Mouse (Mus musculus) fat pad, adult 2 months (tissue): ENCODE data around the gene Fstl1.

ENCODE experiments used
- DNase-seq: peaks from one replicate; pipeline ENCODE4 v3.0.0-alpha.2; 2011; ENCODE audit warnings: low read depth, low spot score; ENCODE audit errors: extremely low read depth

The Fstl1 gene

GRCm38 (mm10) chr16:37817986-37818385 is 41.3 kb downstream of the Fstl1 start:
- DNase-seq, result no peak

GRCm38 (mm10) chr16:37823949-37824348 is 47.3 kb downstream of the Fstl1 start:
- no peak for DNase-seq

GRCm38 (mm10) chr16:37824778-37825505 is 48.3 kb downstream of the Fstl1 start:
- no peak for DNase-seq

DNA sequence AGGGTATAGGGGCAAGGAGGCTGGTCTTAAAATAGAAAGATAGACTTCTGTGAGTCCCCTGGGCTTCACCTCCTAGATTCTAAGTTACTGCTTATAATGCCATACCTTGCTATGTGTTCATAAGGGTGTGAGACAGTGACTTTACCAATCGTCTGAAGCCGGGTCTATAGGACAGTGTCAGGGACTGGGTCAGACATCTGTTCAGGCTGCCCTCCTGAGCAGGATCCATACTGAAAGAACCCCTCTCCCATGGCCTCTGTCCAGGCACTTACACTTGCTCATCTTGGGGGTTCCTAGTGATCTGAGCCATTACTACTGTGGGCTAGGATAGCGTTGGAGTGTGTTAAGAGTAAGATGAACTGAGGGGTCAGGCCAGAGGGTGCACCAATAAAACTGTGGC is 49.6 kb downstream of the Fstl1 start:
- no peak for DNase-seq

DNA sequence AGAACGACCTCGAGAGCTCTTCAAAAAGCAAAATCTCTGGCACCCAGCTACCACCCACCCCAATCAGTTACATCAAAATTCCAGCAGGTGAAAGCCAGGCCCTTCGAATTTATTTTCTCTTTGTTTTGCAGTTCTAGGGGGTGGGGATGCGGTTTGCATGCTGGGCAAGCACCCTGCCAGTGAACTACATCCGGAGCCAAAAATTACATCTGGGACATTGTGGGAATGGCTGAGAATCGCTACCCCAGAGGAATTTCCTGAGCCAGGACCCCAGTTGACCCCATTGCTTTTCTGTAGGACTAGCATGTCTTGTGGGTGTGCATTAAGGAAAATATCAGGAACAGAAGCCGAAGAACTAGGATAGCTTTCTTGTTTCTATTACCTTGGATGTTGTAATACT is 54.4 kb downstream of the Fstl1 start:
- no peak for DNase-seq

GRCm38 (mm10) chr16:37837571-37837970 is 60.9 kb downstream of the Fstl1 start:
- no peak for DNase-seq

- no peak for DNase-seq
Measured at GRCm38 (mm10) chr16:37842439-37842838, 65.8 kb downstream of the Fstl1 start.

- DNase-seq, result no peak
Measured at GRCm38 (mm10) chr16:37843740-37844139, 67.1 kb downstream of the Fstl1 start.

DNA sequence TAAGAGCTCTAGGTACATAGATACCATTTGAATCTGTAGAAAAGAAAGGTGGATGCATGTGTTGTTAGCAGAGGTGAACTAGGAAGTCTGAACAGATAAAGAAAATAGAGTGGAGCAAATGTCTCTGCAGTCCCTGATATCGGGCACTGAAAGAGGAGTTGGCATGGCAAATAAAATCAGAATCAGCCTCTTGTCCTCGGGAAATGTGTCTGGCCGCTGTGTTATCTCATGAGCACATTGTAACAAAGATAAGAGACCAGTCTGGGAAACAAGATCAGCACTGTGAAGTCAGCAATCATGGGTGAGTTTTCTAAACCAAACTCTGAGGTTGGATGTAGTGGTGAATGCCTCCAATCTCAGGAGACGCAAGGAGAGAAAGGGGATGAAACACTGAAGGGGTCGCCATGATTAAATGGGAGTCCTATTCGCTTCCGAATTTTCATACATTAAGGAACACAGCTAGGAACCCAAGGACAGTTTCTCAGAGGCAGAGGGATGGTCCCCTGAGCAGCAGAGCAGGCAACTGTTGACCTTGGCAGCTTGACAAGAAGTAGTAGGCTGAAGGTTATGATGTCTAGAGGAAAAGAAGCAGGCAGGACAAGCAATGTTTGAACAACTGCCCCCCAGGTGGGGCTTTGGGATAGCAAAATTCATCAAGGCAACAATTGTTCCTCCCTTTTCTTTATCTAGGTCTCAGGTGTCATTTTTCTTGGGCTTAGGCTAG is 68.7 kb downstream of the Fstl1 start:
- DNase-seq, result no peak

- DNase-seq, result no peak
Measured at GRCm38 (mm10) chr16:37847081-37847480, 70.4 kb downstream of the Fstl1 start.

DNA sequence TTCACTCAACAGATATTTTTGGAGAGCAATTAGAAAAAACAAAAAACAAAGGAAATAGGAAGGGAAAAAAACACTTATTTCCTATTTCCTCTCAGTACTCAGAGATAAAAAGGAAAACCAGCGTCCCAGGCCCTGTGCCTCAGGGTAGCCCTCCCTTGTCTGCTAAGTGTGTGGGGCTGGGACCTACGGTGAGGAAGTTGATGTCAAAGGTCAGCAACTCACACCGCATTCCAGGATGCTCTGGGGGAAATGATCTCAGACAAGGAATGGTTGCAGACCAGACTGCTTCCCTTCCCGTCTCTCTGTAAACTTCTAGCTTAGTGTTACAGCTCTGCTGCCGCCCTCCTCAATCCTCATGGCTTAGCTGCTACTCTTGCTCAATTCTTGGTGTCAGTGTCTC is 74.7 kb downstream of the Fstl1 start:
- no peak for DNase-seq

- no peak for DNase-seq
Measured at GRCm38 (mm10) chr16:37853279-37853678, 76.6 kb downstream of the Fstl1 start.

DNA sequence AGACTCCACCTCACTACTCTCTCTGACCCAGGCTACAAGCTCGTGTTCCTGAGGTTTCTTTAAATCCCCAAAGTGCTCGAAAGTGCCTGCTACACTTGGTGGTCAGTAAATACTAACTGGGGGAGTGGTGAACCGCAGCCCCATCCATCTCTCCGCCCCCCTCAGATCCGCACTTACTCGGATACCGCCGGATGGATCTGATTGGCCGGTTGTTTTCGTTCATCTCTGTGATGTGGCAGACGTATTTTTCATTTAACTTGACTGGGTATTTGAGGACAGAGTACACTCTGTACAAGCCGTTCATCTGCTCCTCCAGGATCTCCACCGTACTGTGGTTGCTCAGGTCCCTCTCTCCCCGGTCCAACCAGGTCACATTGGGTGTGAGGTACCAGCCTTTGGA is 77.4 kb downstream of the Fstl1 start:
- DNase-seq, result no peak

DNA sequence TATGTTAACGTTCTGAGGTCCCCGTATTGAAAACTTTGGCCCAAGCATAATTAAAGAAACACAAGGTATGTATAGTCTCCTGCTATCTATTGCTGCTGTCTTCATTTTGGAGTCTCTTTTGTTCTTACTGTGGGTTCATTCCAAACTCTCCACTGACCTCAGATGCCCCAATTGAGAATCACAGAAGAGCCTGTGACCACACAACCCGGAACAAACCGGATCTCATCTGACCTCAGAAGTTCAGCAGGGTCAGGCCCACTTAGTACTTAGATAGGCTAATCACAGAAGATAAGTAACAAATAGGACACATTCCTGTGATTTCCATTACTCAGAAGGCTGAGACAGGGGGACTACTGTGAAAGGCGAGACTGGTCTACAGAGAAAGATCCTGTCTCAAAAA is 77.9 kb downstream of the Fstl1 start:
- no peak for DNase-seq

DNA sequence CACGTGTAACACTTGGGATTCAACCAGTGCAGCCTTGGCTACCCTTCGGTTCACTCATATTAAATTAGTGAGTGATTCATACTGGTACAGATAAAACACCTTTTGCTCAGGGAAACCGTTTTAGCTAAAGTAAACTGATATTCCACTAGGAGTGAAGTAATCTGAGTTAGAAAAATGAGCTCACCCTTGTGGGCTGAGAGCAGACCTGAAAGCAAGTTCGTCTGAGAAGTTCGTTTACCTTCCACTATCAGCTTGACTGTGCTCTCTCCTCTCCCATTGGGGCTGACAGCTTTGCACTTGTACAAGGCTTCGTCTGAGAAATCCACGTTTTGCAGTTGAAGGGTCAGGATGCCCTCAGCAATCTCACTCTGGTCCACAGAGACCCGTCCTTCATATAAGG is 78.9 kb downstream of the Fstl1 start:
- no peak for DNase-seq

DNA sequence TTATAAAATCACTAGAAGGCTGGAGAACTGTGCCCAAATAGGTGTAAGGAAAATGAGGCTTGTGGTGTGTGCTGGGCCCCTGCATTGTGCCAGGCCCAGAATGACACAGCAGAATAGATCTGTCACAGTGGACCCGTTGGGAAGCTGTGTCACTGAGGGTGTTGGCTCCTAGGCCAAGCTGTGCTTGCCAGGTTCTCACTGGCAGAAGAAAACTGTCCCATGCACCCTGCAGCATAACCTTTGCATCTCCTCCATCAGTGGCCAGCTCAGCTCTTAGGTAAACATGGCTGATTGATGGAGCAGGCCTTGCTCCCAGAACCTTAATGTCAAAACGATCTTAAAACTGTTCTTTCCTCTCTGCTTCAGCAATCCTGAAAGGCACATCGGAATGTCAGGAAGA is 79.7 kb downstream of the Fstl1 start:
- DNase-seq, result no peak

GRCm38 (mm10) chr16:37857495-37857894 is 80.8 kb downstream of the Fstl1 start:
- DNase-seq, result no peak

DNA sequence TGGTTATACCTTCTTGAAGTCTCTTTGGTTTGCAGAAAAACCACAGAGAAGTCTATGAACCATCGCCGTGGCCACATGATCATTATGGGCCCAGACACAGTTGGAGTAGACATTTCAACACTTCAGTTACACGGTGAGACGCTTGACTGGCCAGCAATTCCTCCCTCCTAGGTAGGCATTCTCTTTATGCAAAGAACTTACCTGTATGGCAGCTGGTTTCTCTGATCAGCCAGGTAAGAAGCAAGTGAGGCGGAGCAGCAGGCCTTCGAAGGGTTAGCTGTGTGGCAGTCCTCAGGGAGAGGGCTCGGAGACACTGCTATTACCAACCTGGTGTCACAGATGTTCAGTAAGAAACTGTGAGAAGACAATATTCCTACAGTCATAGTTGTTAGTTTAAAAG is 83.5 kb downstream of the Fstl1 start:
- DNase-seq, result no peak

DNA sequence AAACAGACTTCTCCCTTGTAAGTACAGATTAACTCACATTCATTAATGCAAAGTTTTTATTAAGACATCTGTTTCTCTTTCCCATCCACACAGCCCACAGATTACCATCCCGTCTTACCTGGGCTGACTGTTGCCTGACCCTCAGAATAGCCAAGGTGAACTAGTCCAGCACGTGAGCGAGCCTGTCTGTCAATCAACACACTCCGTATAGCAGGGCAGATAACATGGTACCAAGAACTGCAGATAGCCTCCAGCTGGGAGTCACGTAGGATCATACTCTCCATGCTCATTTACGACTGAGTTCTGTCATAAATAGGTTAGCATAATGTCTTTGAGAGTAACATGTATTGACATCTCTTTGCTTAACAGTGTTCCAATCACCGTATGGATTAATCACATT is 84.4 kb downstream of the Fstl1 start, which contains the start of gene Gm36028:
Gm36028 (minus strand) TSS at position 118 of the 400 bp plus-strand sequence.
- DNase-seq, result no peak

- no peak for DNase-seq
Measured at GRCm38 (mm10) chr16:37863876-37864275, 87.2 kb downstream of the Fstl1 start.

DNA sequence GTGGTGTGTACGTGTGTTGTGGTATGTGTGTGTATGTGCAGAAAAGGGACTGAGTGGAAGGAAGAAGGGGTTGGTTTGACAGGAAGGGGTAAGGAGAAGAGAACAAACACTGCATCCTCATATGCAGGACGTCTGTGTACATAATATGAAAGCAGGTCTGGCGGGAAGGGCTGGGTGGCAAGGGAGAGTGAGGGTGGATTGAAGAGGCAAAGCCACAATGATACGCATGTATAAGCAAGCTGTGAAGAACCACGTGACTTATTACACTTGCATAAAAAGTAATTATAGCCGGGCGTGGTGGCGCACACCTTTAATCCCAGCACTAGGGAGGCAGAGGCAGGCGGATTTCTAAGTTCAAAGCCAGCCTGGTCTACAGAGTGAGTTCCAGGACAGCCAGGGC is 89.2 kb downstream of the Fstl1 start:
- DNase-seq, result no peak

DNA sequence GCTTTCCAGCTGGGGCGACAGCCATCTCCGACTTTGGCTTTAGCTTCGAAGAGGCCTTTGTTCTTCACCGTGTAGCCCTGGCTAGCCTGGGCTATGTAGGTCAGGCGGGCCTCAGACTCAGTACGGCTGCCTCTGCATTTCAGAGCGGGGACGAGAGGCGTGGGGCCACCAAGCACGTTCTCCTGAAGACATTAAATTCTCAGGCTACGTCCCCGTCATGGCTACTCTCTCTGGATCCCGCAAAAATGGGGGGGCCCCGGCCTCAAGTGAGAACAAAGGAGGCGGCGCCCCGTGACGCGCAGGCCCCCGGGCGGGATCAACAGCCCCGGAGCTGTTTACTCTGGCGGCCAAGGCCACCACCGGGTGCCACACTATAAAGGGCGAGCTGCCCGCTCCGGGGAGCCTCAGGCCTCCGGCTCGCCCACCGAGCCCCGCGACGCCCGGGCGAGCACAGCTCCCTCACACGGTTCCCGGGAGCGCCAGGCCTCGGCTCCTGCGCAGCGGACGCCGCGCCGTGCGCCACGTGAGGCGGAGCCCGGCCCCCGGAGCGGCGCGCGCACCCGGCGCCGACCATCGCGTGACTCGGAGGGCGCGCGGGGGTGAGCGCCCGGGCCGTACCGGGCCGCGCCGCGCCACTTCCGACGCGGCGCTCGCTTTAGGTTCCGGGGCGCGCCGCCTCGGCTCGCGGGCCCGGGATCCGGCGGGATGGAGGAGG is 91.3 kb downstream of the Fstl1 start, which contains the start of gene Lrrc58:
Lrrc58 (plus strand) TSS at position 599 of the 715 bp plus-strand sequence.
- DNase-seq, result no peak
